Mouse (Mus musculus): ENCODE results near the gene Dlgap5.

Gene Dlgap5

DNA sequence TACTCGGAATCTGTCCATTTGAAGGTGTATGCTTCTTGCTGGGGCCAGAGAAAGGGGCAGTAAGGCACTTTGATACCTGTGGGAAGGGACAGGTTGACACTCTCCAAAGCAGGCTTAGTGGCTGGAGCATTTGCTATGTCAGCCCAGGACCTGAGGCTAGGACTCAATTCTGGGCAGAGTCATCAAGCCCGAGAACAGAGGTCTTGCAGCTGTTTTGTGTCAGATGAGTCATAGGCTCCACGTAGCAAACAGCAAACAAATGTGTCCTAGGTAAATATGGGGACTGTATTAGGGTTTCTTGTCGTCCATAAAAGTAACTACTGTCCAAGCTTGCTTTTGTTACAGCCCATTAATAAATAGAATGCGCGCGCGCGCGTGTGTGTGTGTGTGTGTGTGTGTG, 65.9 kb downstream of the Dlgap5 start:
- no peak for DNase-seq (ENCODE audit: low spot score)

DNA sequence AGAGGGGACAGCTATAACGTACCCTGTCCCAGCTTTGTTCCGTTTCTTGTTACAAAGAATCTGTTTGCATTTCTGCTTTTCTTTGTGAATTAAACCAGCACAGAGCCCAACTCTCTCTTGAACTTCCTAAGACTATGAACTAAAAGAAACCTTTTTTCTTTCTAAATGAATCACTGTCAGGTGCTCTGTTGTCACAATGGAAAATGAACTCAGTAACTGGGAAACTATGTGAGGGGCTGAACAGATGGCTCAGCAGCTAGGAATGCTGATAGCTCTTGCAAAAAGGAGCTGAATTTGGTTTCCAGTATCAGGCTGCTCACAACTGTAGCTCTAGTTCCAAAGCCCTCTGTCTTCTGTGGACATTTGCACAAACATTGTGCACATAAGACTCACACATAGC, 67.2 kb downstream of the Dlgap5 start:
- DNase-seq (ENCODE audit: low spot score) = no peak

DNA sequence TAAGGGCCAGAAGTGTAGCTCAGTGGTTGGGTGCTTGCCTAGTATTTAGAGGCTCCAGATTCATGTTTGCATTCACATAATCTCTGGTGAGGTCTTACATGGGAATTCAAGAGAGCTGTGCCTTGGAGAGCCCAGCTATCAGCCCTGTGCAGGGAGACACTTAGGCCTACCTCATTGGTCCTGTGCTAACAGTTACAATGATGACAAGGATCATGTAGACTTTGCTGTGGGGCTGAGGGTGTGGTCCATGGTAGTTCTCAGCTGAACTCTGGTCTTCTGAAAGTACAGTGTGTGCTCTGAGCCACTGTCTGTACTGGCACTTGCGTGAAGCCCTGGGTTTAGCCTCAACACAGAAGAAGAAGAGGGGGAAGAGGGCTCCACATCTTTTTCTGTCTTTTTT, 71.5 kb downstream of the Dlgap5 start:
- no peak for DNase-seq (ENCODE audit: low spot score)

DNA sequence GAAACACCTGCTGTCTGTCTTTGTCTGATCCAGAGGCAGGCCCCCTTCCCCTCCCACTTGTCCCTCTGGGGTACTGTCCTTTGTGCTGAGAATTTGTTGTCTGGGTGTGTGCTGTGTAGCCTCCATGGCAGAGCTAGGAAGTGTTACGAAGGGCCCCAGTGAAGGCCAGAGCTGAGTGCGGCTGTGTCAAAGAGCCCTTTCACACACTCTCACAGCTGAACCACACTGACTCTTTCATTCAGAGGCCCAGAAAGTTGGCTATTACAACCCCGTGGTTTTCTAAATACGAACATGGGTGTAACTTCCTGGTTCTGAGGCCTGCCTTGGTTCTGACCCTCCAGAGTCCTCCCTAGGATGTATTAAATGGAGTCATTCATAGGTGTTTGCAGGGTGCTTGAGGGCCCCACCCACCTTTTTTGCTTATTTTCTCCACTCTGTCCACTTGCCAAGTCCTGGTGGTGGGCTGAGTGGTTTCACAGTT, 76.4 kb downstream of the Dlgap5 start:
- no peak for DNase-seq (ENCODE audit: low spot score)

DNA sequence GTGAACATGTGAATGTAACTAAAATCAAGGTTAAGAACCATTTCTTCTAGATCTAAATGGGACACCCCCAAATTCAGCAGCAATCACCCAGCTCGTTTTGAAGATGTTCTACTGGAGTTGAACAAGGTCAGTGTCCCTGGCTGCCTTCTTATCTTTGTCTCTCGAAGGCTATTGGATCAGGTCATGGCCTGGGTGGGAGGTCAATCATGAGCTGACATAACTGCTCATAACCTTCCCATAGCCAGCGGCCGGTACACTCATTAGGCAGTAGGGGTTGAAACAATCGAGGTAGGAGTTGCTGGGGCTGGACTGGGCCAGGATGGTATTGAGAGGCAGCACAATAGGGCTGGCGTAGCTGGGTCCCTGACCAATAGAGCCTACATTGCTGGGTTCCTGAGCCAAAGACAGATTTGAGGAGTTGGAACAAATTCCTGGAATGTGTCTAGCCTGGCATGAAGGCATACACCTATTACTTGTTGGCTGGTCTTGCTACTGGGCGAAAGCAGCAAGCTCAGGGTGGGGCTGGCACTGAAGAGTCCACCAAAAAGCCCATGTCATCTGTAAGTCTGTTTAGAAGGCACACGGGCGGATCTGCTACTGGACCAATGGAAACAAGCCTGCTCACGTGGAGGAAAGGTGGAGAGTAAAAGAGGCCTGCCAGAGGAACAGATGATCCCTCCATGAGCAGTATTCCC, 77.8 kb downstream of the Dlgap5 start:
- DNase-seq (ENCODE audit: low spot score) = no peak
